Mouse (Mus musculus): ENCODE measurements around the gene Spata25.

GRCm38 (mm10) chr2:164823181-164823585 lies 5.2 kb downstream of the Spata25 start:
- TF ChIP-seq MAX (IDR thresholded peaks at IDR 0.05; ENCODE audit: low read depth) (no peak), MYOD1 (IDR thresholded peaks at IDR 0.05; ENCODE audit: control insufficient read depth in 1 of 3, insufficient read length in 2 of 3, low read depth in 2 of 3) (no peak), POLR2A (IDR thresholded peaks at IDR 0.05; ENCODE audit: insufficient read length, low read depth) (no peak), POLR2AphosphoS2 (IDR thresholded peaks at IDR 0.05; ENCODE audit: insufficient read length, low read depth) (no peak), TCF12 (IDR thresholded peaks at IDR 0.05; ENCODE audit: insufficient read depth, poor library complexity, severe bottlenecking) (no peak), CEBPB (IDR thresholded peaks at IDR 0.05; ENCODE audit: insufficient read depth, poor library complexity, severe bottlenecking) (no peak)
